Mouse (Mus musculus): ENCODE data around the gene Cpm.

Gene Cpm

DNA sequence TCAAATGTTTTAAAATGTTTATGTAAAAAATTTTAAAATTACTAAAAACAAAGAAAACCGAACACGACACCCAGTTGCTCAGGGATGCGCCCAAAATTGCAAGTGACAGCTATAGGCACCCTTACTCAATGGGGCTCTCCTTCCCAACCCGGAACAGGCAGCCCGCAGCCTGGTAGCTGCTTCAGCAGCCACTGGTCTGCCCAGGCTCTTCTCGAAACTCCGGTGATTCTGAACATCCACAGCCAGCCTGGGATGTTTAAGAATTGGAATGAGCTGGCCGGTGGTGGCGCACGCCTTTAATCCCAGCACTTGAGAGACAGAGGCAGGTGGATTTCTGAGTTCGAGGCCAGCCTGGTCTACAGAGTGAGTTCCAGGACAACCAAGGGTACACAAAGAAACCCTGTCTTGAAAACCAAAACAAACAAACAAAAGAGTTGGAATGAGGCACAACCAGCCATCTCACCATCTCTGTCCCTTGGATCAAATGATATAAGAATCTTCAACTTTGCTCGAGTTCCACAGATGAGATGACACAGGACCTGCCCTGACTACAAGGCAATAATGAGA, 101.4 kb downstream of the Cpm start:
- in situ Hi-C loops (cut with MboI; ENCODE audit: low pct_unique_long_range_greater_than_20kb in 1 of 2, low sequenced_read_pairs in 2 of 2, unreplicated experiment in 1 of 2) = loop anchor here in 1 of 2 experiments (25.0 kb wide), 1 partner anchor 307 kb away; no protein-coding TSS in a partner anchor

DNA sequence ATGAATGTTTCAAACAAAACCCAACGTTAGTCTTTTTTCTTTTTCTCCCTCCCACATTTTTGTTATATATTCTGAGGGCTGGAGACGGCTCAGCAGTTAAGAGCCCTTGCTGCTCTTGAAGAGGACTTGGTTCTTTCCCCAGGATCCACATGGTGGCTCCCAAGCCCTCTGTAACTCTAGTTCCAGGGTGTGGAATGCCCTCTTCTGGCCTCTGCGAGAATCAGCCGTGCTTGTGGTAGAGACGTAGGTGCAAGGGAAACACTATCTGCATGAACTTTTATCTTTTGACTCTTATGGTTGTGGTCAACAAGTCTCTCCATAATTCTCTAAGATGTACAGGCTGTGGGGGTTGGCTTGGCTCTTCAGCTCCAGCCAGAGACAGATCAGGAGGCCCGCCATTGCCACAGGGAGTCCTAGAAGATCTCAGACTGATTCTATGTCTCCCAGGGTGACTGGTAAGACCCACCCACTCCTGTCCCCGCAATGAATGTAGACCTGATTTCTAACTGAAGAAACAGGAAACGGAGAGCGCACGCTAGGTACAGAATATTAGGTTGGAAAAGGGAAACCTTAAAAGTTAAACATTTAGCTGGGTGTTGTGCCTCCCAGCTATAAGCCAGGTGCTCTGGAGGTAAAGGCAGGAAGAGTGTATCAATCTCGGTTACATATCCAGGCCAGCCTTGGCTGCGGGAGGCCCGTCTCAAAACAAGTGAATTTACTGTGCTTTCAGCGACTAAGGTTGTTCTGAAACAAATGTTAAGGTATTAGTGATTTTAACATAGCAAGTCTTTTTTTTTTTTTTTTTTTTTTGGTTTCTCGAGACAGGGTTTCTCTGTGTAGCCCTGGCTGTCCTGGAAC, 102.2 kb downstream of the Cpm start:
- in situ Hi-C loops (cut with MboI; ENCODE audit: low pct_unique_long_range_greater_than_20kb in 1 of 2, low sequenced_read_pairs in 2 of 2, unreplicated experiment in 1 of 2) = loop anchor here in 1 of 2 experiments (25.0 kb wide), 1 partner anchor 306 kb away; no protein-coding TSS in a partner anchor

DNA sequence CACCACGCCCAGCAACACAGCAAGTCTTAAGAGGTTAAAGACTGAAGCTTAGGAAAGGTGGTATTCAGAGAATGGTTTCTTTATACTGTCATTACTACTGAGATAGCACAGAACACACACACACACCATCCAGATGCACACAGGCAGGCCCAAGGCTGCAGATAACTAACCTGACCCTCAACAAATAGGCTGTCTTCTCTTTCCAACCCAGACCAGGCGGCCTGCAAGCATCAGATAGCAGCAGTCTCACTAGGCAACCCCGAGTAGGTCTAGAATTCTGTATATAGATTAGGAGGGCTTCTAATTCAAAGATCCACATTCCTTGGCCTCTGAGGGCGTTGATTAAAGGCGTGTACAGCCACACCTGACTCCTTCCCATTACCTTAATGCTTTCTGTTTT, 102.9 kb downstream of the Cpm start:
- in situ Hi-C loops (cut with MboI; ENCODE audit: low pct_unique_long_range_greater_than_20kb in 1 of 2, low sequenced_read_pairs in 2 of 2, unreplicated experiment in 1 of 2) = loop anchor here in 1 of 2 experiments (25.0 kb wide), 1 partner anchor 305 kb away; no protein-coding TSS in a partner anchor

DNA sequence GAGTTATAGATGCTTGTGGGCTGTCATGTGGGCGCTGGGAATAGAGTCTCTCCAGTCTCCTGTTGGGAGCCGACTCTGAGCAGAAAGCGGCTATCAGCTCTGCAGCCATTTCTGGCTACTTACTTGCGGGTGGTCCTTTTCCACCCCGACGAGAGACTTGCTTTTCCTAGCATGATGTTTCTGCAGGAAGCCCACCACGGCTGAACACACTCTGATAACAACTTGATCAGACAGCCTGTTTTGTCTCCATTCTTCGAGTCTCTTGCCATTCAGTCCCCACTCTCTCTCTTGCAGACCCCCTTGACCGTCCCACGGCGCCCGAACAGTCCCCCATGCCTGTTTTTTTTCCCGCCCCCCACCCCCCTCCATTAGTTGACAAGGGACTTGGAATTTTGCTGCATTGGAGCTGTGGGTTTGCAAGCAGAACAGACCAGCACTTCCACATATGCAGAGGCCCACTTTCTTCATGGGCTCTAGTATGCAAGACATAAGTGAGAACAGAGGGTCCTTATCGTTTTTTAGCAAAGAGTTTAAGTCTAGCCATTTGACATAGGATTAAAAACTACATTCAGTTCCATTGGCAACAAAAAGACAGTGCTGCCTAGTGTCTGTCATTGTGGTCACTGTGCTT, 103.8 kb downstream of the Cpm start:
- in situ Hi-C loops (cut with MboI; ENCODE audit: low pct_unique_long_range_greater_than_20kb in 1 of 2, low sequenced_read_pairs in 2 of 2, unreplicated experiment in 1 of 2) = loop anchor here in 1 of 2 experiments (25.0 kb wide), 1 partner anchor 304 kb away; no protein-coding TSS in a partner anchor

DNA sequence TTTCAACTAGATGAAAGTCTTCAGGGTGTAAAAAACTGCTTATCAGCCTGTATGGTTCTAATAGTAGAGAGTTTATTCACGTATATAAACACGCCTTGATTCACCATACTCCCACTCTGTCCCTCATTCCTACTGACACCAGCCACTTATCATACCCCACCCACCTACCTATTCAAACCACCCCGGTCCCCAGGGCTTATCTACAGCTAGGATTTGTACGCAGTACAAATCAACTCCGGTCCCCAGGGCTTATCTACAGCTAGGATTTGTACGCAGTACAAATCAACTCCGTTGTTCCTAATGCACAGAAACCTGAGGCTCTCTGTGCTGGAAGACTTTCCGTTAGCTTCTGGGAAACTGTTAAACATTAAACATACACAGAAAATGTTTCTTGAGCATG, 104.3 kb downstream of the Cpm start:
- in situ Hi-C loops (cut with MboI; ENCODE audit: low pct_unique_long_range_greater_than_20kb in 1 of 2, low sequenced_read_pairs in 2 of 2, unreplicated experiment in 1 of 2) = loop anchor here in 1 of 2 experiments (25.0 kb wide), 1 partner anchor 304 kb away; no protein-coding TSS in a partner anchor

DNA sequence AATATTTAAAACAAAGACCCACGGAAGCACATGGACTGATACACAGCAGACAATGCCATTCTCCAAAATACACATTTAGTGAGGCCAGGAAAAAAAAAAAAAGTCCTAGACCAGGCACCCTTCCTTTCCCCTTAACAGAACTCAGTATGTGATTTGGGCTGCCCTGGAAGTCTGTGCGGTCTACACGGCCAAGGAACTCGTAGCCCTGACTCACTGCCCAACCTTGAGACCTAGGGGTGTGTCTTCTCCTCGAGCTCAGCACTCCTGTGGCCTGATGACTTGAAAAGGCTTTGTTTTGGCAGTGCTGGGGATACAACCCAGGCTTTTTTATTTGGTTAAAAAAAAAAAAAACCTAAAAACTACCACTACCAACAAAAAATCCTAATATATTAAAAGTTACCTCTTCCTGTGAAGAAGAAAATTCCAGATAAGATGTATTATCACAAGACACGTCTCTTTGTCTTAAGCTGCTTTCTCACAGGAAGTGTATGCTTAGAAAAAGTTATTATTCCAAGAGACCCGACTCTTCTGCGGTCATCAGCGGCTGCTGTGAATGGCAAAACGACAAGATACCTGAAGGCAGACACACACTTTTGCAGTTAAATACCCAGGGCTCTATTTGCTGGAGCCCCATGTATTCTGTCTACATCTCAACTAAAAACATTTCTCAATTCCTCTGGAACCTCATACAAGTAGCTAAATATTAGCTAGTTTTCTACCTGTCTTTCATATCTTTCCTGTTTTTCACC, 105.0 kb downstream of the Cpm start:
- in situ Hi-C loops (cut with MboI; ENCODE audit: low pct_unique_long_range_greater_than_20kb in 1 of 2, low sequenced_read_pairs in 2 of 2, unreplicated experiment in 1 of 2) = loop anchor here in 1 of 2 experiments (25.0 kb wide), 1 partner anchor 303 kb away; no protein-coding TSS in a partner anchor

DNA sequence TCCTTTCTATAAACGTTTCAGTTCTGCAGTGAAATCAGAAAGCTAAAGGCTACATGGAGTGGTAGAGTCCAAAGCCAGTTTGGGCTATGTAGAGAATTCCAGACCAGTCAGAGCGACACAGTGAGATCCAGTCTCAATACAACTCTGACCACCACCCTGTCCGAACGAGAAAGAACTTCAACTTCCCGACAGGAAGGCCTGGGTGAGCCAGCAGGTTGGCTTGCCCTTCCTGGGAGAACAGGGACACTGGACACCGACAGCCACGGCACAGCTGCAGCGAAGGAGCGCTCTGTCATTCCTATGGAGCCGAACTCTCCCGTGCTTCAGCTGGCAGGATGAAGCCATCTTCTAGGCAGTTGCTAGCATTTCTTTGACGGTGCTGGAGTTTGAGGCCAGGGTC, 106.1 kb downstream of the Cpm start:
- in situ Hi-C loops (cut with MboI; ENCODE audit: low pct_unique_long_range_greater_than_20kb in 1 of 2, low sequenced_read_pairs in 2 of 2, unreplicated experiment in 1 of 2) = loop anchor here in 1 of 2 experiments (25.0 kb wide), 1 partner anchor 302 kb away; no protein-coding TSS in a partner anchor

DNA sequence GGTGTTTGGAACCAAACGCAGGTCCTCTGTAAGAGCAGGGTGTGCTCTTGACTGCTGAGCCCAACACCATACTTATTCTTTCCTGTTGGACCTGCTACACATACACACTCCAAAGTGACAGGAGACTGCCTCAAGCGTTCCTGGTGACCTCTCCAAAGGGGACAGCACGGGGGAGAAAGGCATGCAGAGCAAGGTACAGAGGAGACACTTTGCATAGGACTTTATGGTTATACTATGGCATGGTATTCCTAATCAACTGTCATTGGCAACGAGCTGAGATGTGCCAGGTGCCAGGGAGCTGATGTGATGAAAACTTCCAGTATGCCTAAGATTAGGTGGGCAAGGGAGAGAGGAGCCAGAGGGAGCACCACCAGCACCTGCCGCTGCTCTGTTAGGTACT, 107.3 kb downstream of the Cpm start:
- in situ Hi-C loops (cut with MboI; ENCODE audit: low pct_unique_long_range_greater_than_20kb in 1 of 2, low sequenced_read_pairs in 2 of 2, unreplicated experiment in 1 of 2) = loop anchor here in 1 of 2 experiments (25.0 kb wide), 1 partner anchor 301 kb away; no protein-coding TSS in a partner anchor

All from mouse embryonic stem cell (cell line).